Mouse (Mus musculus) myocyte (in vitro differentiated cells): Measurements from ENCODE around the gene Ddit4l. TPM values are rescaled to one million over a fixed set of nuclear protein-coding genes. Genes with fewer than 3 reads are reported as not detected.
"Not testable (repeated sequence)": the region's sequence is repeated elsewhere in the genome, so short reads cannot be mapped to it uniquely, and the experiment has no call there.

Experiments
- H3K27me3 ChIP-seq: one replicate; pipeline ENCODE4 v1.6.1; 2011; ENCODE audit not compliant: control insufficient read depth, insufficient read depth, insufficient read length
- H3K36me3 ChIP-seq: one replicate; pipeline ENCODE4 v1.6.1; 2011; ENCODE audit not compliant: control insufficient read depth, insufficient read depth
- H3K4me2 ChIP-seq: one replicate; pipeline ENCODE4 v1.6.1; 2011; ENCODE audit warnings: low read depth, control low read depth
- H3K4me3 ChIP-seq: one replicate; pipeline ENCODE4 v1.5.1; 2011; ENCODE audit warnings: mild to moderate bottlenecking, control low read depth, moderate library complexity
- H3K79me2 ChIP-seq: one replicate; pipeline ENCODE4 v1.6.1; 2011; ENCODE audit not compliant: control insufficient read depth, insufficient read depth
- H3ac ChIP-seq: one replicate; pipeline ENCODE4 v1.6.1; 2011; ENCODE audit not compliant: control insufficient read depth, insufficient read length
- CEBPB ChIP-seq: IDR thresholded peaks from 2 replicates; pipeline ENCODE4 v1.6.1; 2011; ENCODE audit warnings: mild to moderate bottlenecking, moderate library complexity; ENCODE audit not compliant: poor library complexity, insufficient read depth, severe bottlenecking
- E2F4 ChIP-seq: IDR thresholded peaks from one replicate; pipeline ENCODE4 v1.6.1; 2011; ENCODE audit warnings: mild to moderate bottlenecking, control low read depth, moderate library complexity; ENCODE audit not compliant: insufficient read depth
- MAX ChIP-seq: IDR thresholded peaks from one replicate; pipeline ENCODE4 v1.6.1; 2011; ENCODE audit warnings: low read depth, mild to moderate bottlenecking, control low read depth
- MYOD1 ChIP-seq, 3 experiments: IDR thresholded peaks; one replicate each; pipeline ENCODE4 v1.6.1; 2011; ENCODE audit warnings: control low read depth in 2 of 3, low read depth in 2 of 3, mild to moderate bottlenecking in 2 of 3, moderate library complexity in 1 of 3; ENCODE audit not compliant: insufficient read length in 2 of 3, control insufficient read depth in 1 of 3
- MYOG ChIP-seq, 3 experiments: IDR thresholded peaks; one replicate each; pipeline ENCODE4 v1.6.1; 2011; ENCODE audit warnings: control low read depth in 2 of 3, low read depth in 2 of 3, mild to moderate bottlenecking in 2 of 3; ENCODE audit not compliant: insufficient read length in 2 of 3, control insufficient read depth in 1 of 3, insufficient read depth in 1 of 3
- POLR2A ChIP-seq: IDR thresholded peaks from one replicate; pipeline ENCODE4 v1.6.1; 2011; ENCODE audit warnings: low read depth, mild to moderate bottlenecking, control low read depth, moderate library complexity; ENCODE audit not compliant: insufficient read length
- POLR2AphosphoS2 ChIP-seq: IDR thresholded peaks from one replicate; pipeline ENCODE4 v1.6.1; 2011; ENCODE audit warnings: low read depth, control low read depth; ENCODE audit not compliant: insufficient read length
- REST ChIP-seq: IDR thresholded peaks from one replicate; pipeline ENCODE4 v1.6.1; 2011; ENCODE audit warnings: mild to moderate bottlenecking, control low read depth, moderate library complexity; ENCODE audit not compliant: insufficient read depth, insufficient read length
- SRF ChIP-seq: IDR thresholded peaks from one replicate; pipeline ENCODE4 v1.6.1; 2011; ENCODE audit warnings: low read depth; ENCODE audit not compliant: control insufficient read depth, insufficient read length
- TCF12 ChIP-seq: IDR thresholded peaks from one replicate; pipeline ENCODE4 v1.6.1; 2011; ENCODE audit warnings: mild to moderate bottlenecking, control low read depth; ENCODE audit not compliant: poor library complexity, insufficient read depth, severe bottlenecking
- TCF3 ChIP-seq: IDR thresholded peaks from one replicate; pipeline ENCODE4 v1.6.1; 2011; ENCODE audit warnings: low read depth, control low read depth; ENCODE audit not compliant: insufficient read length
- USF1 ChIP-seq: IDR thresholded peaks from one replicate; pipeline ENCODE4 v1.6.1; 2011; ENCODE audit warnings: low read depth, mild to moderate bottlenecking, control low read depth, moderate library complexity
- polyA plus RNA-seq: library from polyadenylated mRNA; unstranded; fragments of >200 nt; fragmentation: generic; extraction: Trizol; gene quantifications from one replicate; pipeline ENCODE4 v1.2.1, GENCODE M21; 2012; ENCODE audit warnings: missing spikeins

Gene Ddit4l
- 2.1 TPM for polyA plus RNA-seq

GRCm38 (mm10) chr3:137621312-137621711 lies at the start of gene Ddit4l:
TSS of gene Ddit4l (plus strand) at chr3:137621612.
- not testable (repeated sequence) for H3ac ChIP-seq, H3K27me3 ChIP-seq, H3K79me2 ChIP-seq, H3K4me2 ChIP-seq, H3K36me3 ChIP-seq, H3K4me3 ChIP-seq

- Histone ChIP-seq H3ac (no peak overlapping the region), H3K79me2 (no peaks in the 10 kb centered on the region), H3K4me3 (no peak overlapping the region), H3K27me3 (no peaks in the 10 kb centered on the region), H3K4me2 (no peak overlapping the region), H3K36me3 (no peaks in the 10 kb centered on the region)
- no peak for TF ChIP-seq POLR2A
- TF ChIP-seq MAX = no peak
- TF ChIP-seq MYOG (IDR thresholded peaks at IDR 0.05; ENCODE audit: control insufficient read depth in 1 of 3, insufficient read depth in 1 of 3, insufficient read length in 2 of 3, low read depth in 2 of 3) = no peak
Measured at GRCm38 (mm10) chr3:137576146-137576545, 45.3 kb upstream of the Ddit4l start.

DNA sequence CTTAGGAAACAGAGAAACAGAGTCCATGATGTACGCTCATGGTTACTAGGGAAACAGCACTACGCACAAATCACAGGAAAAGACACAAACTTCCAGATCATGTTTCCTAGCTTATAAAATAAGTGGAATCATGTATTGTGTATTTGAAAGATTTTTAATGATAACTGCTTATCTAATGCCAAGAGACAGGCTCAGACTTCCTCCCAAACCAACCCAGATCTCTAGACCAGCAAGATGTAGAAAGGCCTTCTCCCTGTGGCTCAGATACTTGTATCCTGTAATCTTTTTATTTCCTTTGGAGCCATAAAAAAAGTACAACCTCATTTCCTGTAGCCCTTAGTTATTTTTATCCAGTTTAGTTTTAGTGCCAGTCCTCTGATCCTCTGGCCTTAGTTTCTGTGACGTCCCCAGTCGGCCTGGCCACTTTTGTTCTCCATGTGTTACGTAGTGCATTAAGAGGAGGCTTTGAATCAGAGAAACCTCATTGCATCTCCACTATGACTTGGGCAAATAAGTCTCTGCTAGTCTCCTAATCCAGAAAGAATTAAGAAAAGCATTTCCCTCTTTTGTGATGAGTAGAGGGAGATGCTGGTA lies 34.9 kb upstream of the Ddit4l start:
- Histone ChIP-seq H3K36me3 (no peaks in the 10 kb centered on the region), H3ac (no peak overlapping the region), H3K4me3 (no peak overlapping the region), H3K27me3 (no peaks in the 10 kb centered on the region), H3K4me2 (no peak overlapping the region), H3K79me2 (no peaks in the 10 kb centered on the region)
- TF ChIP-seq USF1 (no peak), POLR2AphosphoS2 (no peak), MAX (no peak), POLR2A (no peak), MYOD1 (IDR thresholded peaks at IDR 0.05; ENCODE audit: control insufficient read depth in 1 of 3, insufficient read length in 2 of 3, low read depth in 2 of 3) (no peak), TCF12 (no peak)

- no peak overlapping the region for H3K4me2 ChIP-seq
- H3K79me2 ChIP-seq = no peaks in the 10 kb centered on the region
- no peaks in the 10 kb centered on the region for H3K27me3 ChIP-seq
- no peak overlapping the region for H3ac ChIP-seq
- no peak overlapping the region for H3K4me3 ChIP-seq
- no peaks in the 10 kb centered on the region for H3K36me3 ChIP-seq
- no peak for TF ChIP-seq E2F4
- no peak for TF ChIP-seq CEBPB
- no peak for TF ChIP-seq TCF3
- TF ChIP-seq SRF = no peak
- TF ChIP-seq MAX = no peak
- no peak for TF ChIP-seq USF1
- no peak for TF ChIP-seq POLR2AphosphoS2
- no peak for TF ChIP-seq REST
- TF ChIP-seq TCF12 = no peak
- no peak for TF ChIP-seq MYOD1 (IDR thresholded peaks at IDR 0.05; ENCODE audit: control insufficient read depth in 1 of 3, insufficient read length in 2 of 3, low read depth in 2 of 3)
- TF ChIP-seq POLR2A = no peak
- no peak for TF ChIP-seq MYOG (IDR thresholded peaks at IDR 0.05; ENCODE audit: control insufficient read depth in 1 of 3, insufficient read depth in 1 of 3, insufficient read length in 2 of 3, low read depth in 2 of 3)
Measured at GRCm38 (mm10) chr3:137589811-137590210, 31.6 kb upstream of the Ddit4l start.

GRCm38 (mm10) chr3:137594332-137594905 lies 27.0 kb upstream of the Ddit4l start:
- Histone ChIP-seq H3ac (no peak overlapping the region), H3K36me3 (no peaks in the 10 kb centered on the region), H3K79me2 (no peaks in the 10 kb centered on the region), H3K4me2 (no peak overlapping the region), H3K4me3 (no peak overlapping the region), H3K27me3 (no peaks in the 10 kb centered on the region)
- TF ChIP-seq MAX (no peak), SRF (no peak), TCF3 (no peak), E2F4 (no peak), POLR2AphosphoS2 (no peak), USF1 (no peak), MYOD1 (IDR thresholded peaks at IDR 0.05; ENCODE audit: control insufficient read depth in 1 of 3, insufficient read length in 2 of 3, low read depth in 2 of 3) (no peak), CEBPB (no peak), POLR2A (no peak), MYOG (IDR thresholded peaks at IDR 0.05; ENCODE audit: control insufficient read depth in 1 of 3, insufficient read depth in 1 of 3, insufficient read length in 2 of 3, low read depth in 2 of 3) (no peak), TCF12 (no peak), REST (no peak)
